Mouse (Mus musculus): ENCODE results near the gene Nat9. TPM values are rescaled to one million over a fixed set of nuclear protein-coding genes. Genes with fewer than 3 reads are reported as not detected.

The Nat9 gene
- polyA plus RNA-seq, 2 experiments = 7.7 to 8.2 TPM

- Histone ChIP-seq H3K4me1 (replicated peaks; ENCODE audit: control insufficient read depth in 2 of 2, insufficient read depth in 2 of 2, low read length in 1 of 2) (peaks cover 0 to 4% of the 10 kb centered on the region in 2 experiments; a peak in 3 of 4 replicates), H3K27me3 (ENCODE audit: control insufficient read depth, insufficient read depth, low read length) (no peaks in the 10 kb centered on the region), H3K9me3 (ENCODE audit: control insufficient read depth, low read length) (no peaks in the 10 kb centered on the region), H3K36me3 (replicated peaks; ENCODE audit: control insufficient read depth, insufficient read depth, low read depth) (no peaks in the 10 kb centered on the region), H3K4me3 (ENCODE audit: insufficient read depth in 1 of 2, low read depth in 2 of 2, low read length in 2 of 2) (no peak overlapping the region), H3K27ac (no peak overlapping the region), H3K9ac (replicated peaks) (no peak overlapping the region), H3K4me2 (ENCODE audit: low read depth) (peak overlapping the region; percentile 13; the same call in 1 of the 2 replicates)
- DNase-seq (ENCODE audit: low read depth in 3 of 3, low spot score in 3 of 3) = no peak
- no peak for TF ChIP-seq CTCF (IDR thresholded peaks at IDR 0.05; ENCODE audit: low read depth)
- no peak for TF ChIP-seq EP300 (IDR thresholded peaks at IDR 0.05; ENCODE audit: low read depth)
- no peak for ATAC-seq (ENCODE audit: insufficient read depth)
- 7% methylated on average over 5 of the region's 5 CpGs for WGBS (ENCODE audit: insufficient replicate concordance)
Observed at GRCm38 (mm10) chr11:115155053-115155634, 32.5 kb downstream of the Nat9 start.

DNA sequence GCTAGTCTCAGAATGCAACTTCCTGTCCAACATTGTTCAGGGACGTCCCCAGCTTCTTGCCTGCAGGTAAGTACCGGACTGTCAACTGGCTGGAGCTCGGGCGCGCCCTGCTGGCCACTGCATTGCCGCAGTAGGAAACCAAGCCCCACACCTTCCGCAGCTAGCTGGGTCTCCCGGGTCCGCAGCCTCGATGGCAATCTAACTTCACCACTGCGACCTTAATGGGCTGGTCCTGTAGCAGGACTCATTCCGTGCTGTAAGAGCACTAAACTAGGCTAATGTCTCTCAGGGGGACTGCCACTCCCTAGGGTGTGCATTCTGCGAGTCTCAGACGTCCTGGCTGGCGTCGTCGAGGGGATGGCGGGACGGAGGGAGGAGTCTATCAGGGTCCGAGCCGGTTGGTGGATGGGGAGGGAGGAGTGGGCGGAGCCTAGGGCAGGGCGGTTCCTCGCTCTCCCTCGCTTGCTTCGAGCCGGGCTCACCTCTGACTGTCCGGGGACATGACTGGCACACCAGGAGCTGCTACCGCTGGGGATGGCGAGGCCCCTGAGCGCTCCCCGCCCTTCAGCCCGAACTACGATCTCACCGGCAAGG, 33.9 kb downstream of the Nat9 start:
- peak in 2 of 3 experiments; percentile 59 to 61 for DNase-seq (ENCODE audit: low read depth in 3 of 3, low spot score in 3 of 3)
- ATAC-seq (ENCODE audit: insufficient read depth) = peak; percentile 78
- Histone ChIP-seq H3K9ac (replicated peaks) (no peak overlapping the region), H3K27ac (no peak overlapping the region), H3K4me2 (ENCODE audit: low read depth) (peak overlapping the region; percentile 54), H3K9me3 (ENCODE audit: control insufficient read depth, low read length) (no peaks in the 10 kb centered on the region), H3K4me1 (replicated peaks; ENCODE audit: control insufficient read depth in 2 of 2, insufficient read depth in 2 of 2, low read length in 1 of 2) (peaks cover 0 to 4% of the 10 kb centered on the region in 2 experiments; a peak in 3 of 4 replicates), H3K4me3 (ENCODE audit: insufficient read depth in 1 of 2, low read depth in 2 of 2, low read length in 2 of 2) (peak overlapping the region; percentile 30 to 35), H3K36me3 (replicated peaks; ENCODE audit: control insufficient read depth, insufficient read depth, low read depth) (no peaks in the 10 kb centered on the region), H3K27me3 (ENCODE audit: control insufficient read depth, insufficient read depth, low read length) (no peaks in the 10 kb centered on the region)
- TF ChIP-seq CTCF (IDR thresholded peaks at IDR 0.05; ENCODE audit: low read depth) = peak; percentile 86
- TF ChIP-seq EP300 (IDR thresholded peaks at IDR 0.05; ENCODE audit: low read depth) = no peak
- WGBS (ENCODE audit: insufficient replicate concordance) = 1% methylated on average over 32 of the region's 35 CpGs

DNA sequence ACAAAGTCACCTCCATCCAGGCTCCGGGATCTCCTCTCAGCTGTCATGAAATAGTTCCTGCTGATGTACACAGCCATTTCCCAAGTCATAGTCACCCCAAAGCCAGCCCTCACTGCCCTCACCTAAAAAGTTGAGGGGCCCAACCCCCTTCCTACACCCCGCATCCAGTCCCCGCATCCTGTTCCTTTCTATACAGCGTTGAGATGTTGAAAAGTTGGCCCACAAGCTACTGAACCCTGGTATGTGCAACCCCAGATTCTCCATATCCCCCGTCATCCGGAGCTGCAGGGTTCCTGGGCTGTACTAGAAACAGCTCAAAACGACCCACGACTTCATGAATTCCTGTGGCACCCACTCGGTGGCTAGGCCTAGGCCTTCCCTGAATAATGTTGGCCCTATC, 34.6 kb downstream of the Nat9 start:
- 63% methylated on average over 9 of the region's 9 CpGs for WGBS (ENCODE audit: insufficient replicate concordance)
- no peaks in the 10 kb centered on the region for H3K36me3 ChIP-seq (replicated peaks; ENCODE audit: control insufficient read depth, insufficient read depth, low read depth)
- H3K27ac ChIP-seq = no peak overlapping the region
- no peak for DNase-seq (ENCODE audit: low read depth in 3 of 3, low spot score in 3 of 3)
- TF ChIP-seq CTCF (IDR thresholded peaks at IDR 0.05; ENCODE audit: low read depth) = no peak
- no peak for TF ChIP-seq EP300 (IDR thresholded peaks at IDR 0.05; ENCODE audit: low read depth)
- no peak overlapping the region for H3K4me3 ChIP-seq (ENCODE audit: insufficient read depth in 1 of 2, low read depth in 2 of 2, low read length in 2 of 2)
- no peak for ATAC-seq (ENCODE audit: insufficient read depth)
- H3K4me1 ChIP-seq (replicated peaks; ENCODE audit: control insufficient read depth in 2 of 2, insufficient read depth in 2 of 2, low read length in 1 of 2) = peaks cover 0 to 4% of the 10 kb centered on the region in 2 experiments; a peak in 3 of 4 replicates
- no peak overlapping the region for H3K4me2 ChIP-seq (ENCODE audit: low read depth)
- no peaks in the 10 kb centered on the region for H3K9me3 ChIP-seq (ENCODE audit: control insufficient read depth, low read length)
- no peak overlapping the region for H3K9ac ChIP-seq (replicated peaks)
- H3K27me3 ChIP-seq (ENCODE audit: control insufficient read depth, insufficient read depth, low read length) = no peaks in the 10 kb centered on the region

DNA sequence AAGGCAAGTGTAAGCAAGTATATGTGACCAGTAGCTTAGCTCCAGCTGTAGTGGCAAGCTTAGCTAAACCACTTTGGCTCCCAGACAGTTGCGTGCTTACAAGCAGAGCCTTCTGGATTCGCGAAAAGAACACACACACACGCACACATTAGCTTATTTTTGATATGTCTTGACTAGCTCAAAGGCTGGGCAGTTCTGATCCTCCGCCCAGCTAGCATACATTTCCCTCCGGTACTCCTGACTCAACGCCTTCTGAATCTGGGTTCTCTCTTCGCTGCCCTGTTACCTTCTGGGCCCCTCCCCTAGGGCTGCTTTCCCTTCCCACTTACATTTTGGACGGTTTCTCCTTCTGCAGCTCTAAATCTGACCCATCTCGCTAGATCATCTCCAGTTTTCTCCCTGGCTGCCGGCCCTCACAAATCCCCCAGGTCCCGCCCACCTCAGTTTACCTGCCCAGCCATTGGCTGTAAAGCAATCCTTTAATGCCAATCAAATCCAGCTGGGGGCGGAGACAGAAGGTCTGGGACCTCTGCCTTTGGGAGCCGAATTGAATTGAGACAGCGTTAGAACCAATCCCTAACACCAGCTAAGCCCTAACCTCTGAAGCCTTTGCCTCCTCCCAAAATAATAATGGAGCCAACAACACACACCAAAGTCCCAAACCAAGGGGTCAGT, 35.8 kb downstream of the Nat9 start:
- H3K27ac ChIP-seq = no peak overlapping the region
- peaks cover 0 to 4% of the 10 kb centered on the region in 2 experiments; a peak in 3 of 4 replicates for H3K4me1 ChIP-seq (replicated peaks; ENCODE audit: control insufficient read depth in 2 of 2, insufficient read depth in 2 of 2, low read length in 1 of 2)
- H3K4me3 ChIP-seq (ENCODE audit: insufficient read depth in 1 of 2, low read depth in 2 of 2, low read length in 2 of 2) = no peak overlapping the region
- TF ChIP-seq EP300 (IDR thresholded peaks at IDR 0.05; ENCODE audit: low read depth) = no peak
- TF ChIP-seq CTCF (IDR thresholded peaks at IDR 0.05; ENCODE audit: low read depth) = no peak
- no peak for ATAC-seq (ENCODE audit: insufficient read depth)
- H3K4me2 ChIP-seq (ENCODE audit: low read depth) = peak overlapping the region; percentile 43
- no peaks in the 10 kb centered on the region for H3K36me3 ChIP-seq (replicated peaks; ENCODE audit: control insufficient read depth, insufficient read depth, low read depth)
- WGBS (ENCODE audit: insufficient replicate concordance) = 16% methylated on average over 15 of the region's 15 CpGs
- no peak for DNase-seq (ENCODE audit: low read depth in 3 of 3, low spot score in 3 of 3)
- no peak overlapping the region for H3K9ac ChIP-seq (replicated peaks)
- H3K9me3 ChIP-seq (ENCODE audit: control insufficient read depth, low read length) = no peaks in the 10 kb centered on the region
- H3K27me3 ChIP-seq (ENCODE audit: control insufficient read depth, insufficient read depth, low read length) = no peaks in the 10 kb centered on the region

GRCm38 (mm10) chr11:115150741-115151254, 36.9 kb downstream of the Nat9 start:
- Histone ChIP-seq H3K27ac (no peak overlapping the region), H3K4me1 (replicated peaks; ENCODE audit: control insufficient read depth in 2 of 2, insufficient read depth in 2 of 2, low read length in 1 of 2) (peaks cover 0 to 4% of the 10 kb centered on the region in 2 experiments; a peak in 3 of 4 replicates), H3K4me3 (ENCODE audit: insufficient read depth in 1 of 2, low read depth in 2 of 2, low read length in 2 of 2) (no peak overlapping the region), H3K9ac (replicated peaks) (no peak overlapping the region), H3K36me3 (replicated peaks; ENCODE audit: control insufficient read depth, insufficient read depth, low read depth) (no peaks in the 10 kb centered on the region), H3K27me3 (ENCODE audit: control insufficient read depth, insufficient read depth, low read length) (no peaks in the 10 kb centered on the region), H3K4me2 (ENCODE audit: low read depth) (no peak overlapping the region), H3K9me3 (ENCODE audit: control insufficient read depth, low read length) (no peaks in the 10 kb centered on the region)
- no peak for TF ChIP-seq EP300 (IDR thresholded peaks at IDR 0.05; ENCODE audit: low read depth)
- TF ChIP-seq CTCF (IDR thresholded peaks at IDR 0.05; ENCODE audit: low read depth) = no peak
- no peak for DNase-seq (ENCODE audit: low read depth in 3 of 3, low spot score in 3 of 3)
- ATAC-seq (ENCODE audit: insufficient read depth) = no peak
- WGBS (ENCODE audit: insufficient replicate concordance) = 56% methylated on average over 6 of the region's 6 CpGs

All from liver, embryonic 14.5 days (tissue).